Mouse (Mus musculus): Measurements from ENCODE around the gene Ccdc177. TPM values are rescaled to one million over a fixed set of nuclear protein-coding genes. Genes with fewer than 3 reads are reported as not detected.

Gene Ccdc177
- polyA plus RNA-seq, 1 experiment: not detected

- Histone ChIP-seq H3K4me1 (ENCODE audit: control insufficient read depth, insufficient read depth, low read length) (no peaks in the 10 kb centered on the region), H3K27ac (ENCODE audit: insufficient read depth, low read depth, low read length) (no peak overlapping the region), H3K4me3 (ENCODE audit: insufficient read depth, low read length) (no peak overlapping the region)
- TF ChIP-seq CTCF (IDR thresholded peaks at IDR 0.05; ENCODE audit: low read depth, low read length): no peak
- TF ChIP-seq POLR2A (IDR thresholded peaks at IDR 0.05; ENCODE audit: borderline replicate concordance, low read depth, low read length): no peak
Measured at GRCm38 (mm10) chr12:80744614-80745013, 15.9 kb downstream of the Ccdc177 start.

DNA sequence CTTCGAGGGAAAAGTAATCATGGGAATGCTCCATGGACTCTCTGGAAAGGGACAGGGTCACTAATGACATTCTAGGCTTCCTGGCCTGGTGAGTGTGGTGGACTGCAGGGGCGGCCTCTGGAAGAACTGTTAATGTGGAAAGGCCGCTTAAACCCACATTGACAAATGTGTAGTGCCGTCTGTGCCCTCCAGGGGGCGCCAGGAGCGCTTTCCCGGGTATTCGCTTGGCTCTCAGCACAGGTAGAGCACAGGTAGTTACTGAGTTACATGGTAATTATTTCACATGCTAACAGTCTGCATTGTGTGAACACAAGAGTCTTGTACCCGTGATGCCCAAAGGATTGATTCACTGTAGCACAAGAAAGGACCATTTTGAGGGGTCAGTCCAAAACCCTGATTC is 21.0 kb downstream of the Ccdc177 start:
- H3K4me3 ChIP-seq (ENCODE audit: insufficient read depth, low read length): no peak overlapping the region
- TF ChIP-seq CTCF (IDR thresholded peaks at IDR 0.05; ENCODE audit: low read depth, low read length) (peak; percentile 72), POLR2A (IDR thresholded peaks at IDR 0.05; ENCODE audit: borderline replicate concordance, low read depth, low read length) (no peak)
- no peaks in the 10 kb centered on the region for H3K4me1 ChIP-seq (ENCODE audit: control insufficient read depth, insufficient read depth, low read length)
- H3K27ac ChIP-seq (ENCODE audit: insufficient read depth, low read depth, low read length): no peak overlapping the region

DNA sequence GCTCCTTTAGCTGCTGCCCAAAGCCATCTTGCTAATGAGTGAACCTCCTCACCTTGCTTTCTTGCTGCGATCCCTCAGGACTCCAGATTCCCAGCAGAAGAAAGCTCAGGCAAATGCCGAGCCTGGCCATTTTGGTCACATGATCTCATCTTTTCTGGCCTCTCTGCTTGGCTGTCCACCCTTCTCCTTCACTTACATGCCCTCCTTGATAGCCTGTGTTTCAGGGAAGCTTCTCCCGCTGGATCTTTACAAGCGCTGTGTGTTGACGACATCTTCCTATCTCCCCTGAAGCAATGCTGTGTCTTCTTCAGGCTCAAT is 23.2 kb downstream of the Ccdc177 start:
- H3K4me3 ChIP-seq (ENCODE audit: insufficient read depth, low read length): no peak overlapping the region
- no peaks in the 10 kb centered on the region for H3K4me1 ChIP-seq (ENCODE audit: control insufficient read depth, insufficient read depth, low read length)
- H3K27ac ChIP-seq (ENCODE audit: insufficient read depth, low read depth, low read length): no peak overlapping the region
- no peak for TF ChIP-seq POLR2A (IDR thresholded peaks at IDR 0.05; ENCODE audit: borderline replicate concordance, low read depth, low read length)

DNA sequence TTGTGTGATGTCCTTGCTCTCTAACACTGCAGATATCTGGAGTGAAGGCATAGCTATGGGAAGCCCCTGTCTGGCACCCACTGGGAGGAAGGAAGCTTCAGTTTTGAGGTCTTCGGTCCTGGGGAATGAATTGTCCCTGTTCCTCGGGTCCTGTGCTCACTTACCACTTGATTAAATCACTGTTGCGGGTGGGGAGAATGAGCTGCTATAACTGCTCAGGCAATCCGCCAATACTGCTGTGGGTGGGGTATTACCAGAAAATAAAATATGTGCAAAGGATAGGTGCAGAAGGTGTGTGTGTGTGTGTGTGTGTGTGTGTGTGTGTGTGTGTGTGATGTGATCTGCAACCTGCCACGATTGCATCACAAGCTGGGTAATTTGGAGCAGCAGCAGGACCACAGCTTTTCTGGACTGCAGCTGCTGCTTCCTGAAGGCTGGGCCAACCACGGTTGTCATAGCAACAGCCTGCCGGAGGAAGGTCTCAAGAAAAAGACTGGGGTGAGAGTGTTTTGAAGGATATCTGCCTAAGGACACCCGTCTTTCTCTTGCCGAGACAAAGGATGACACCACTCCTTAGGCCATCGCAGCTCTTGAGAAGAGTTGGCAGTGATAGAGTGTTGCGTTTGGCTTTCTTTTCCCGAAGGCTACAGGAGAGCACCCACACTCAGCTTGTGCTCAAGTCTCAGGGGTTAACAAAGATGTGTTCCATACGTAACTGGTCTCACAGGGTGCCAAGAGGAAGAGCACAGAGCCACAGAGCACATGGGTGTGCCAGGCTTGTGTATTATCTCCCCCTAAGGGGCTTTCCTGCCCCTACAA is 23.8 kb downstream of the Ccdc177 start:
- Histone ChIP-seq H3K27ac (ENCODE audit: insufficient read depth, low read depth, low read length) (no peak overlapping the region), H3K4me1 (ENCODE audit: control insufficient read depth, insufficient read depth, low read length) (no peaks in the 10 kb centered on the region), H3K4me3 (ENCODE audit: insufficient read depth, low read length) (no peak overlapping the region)
- TF ChIP-seq CTCF (IDR thresholded peaks at IDR 0.05; ENCODE audit: low read depth, low read length) (no peak), POLR2A (IDR thresholded peaks at IDR 0.05; ENCODE audit: borderline replicate concordance, low read depth, low read length) (no peak)

DNA sequence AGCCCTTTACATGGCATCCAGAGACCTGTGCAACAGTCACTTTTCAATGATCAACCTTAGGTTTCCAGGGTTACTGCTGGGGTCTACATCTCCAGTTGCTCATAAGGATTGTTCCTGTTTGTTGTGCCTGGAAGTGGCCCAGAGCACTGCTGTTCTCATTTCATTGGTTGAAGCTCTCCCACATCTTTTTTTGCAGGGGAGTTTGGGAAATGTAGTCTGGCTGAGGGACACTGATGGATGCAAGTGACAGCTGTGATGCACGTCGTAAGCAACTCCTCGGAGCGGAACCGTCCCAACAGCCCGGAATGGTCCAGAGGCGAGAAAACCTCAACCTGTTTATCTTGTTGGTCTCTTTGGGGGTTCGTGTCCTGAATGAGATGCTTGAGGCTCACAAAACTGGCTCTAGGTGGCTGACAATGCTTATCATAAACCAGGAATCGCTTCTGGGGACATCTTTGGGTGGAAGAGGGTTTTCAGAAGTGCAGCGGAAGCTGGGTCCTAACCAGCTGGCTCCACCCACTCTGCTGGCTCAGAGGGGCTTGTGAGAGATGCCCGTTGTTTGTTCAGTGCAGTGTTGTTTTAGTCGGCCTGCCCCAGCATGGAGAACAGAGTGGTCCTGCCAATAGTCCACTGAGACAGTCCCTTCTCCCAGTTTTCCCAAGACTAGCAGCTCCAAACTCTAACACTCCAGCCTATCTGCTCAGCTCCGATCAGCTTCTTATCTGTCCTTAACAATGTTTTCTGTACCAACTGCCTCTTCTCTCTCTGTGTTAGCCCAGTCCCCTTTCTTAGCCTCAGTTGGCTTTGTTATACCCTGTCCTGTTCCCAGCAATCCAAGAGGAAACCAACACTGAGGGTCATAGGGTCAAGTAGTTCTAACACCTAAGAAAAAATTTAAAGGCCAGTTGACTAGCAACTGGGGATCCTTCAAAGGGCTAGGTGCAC is 25.7 kb downstream of the Ccdc177 start:
- no peak for TF ChIP-seq CTCF (IDR thresholded peaks at IDR 0.05; ENCODE audit: low read depth, low read length)
- TF ChIP-seq POLR2A (IDR thresholded peaks at IDR 0.05; ENCODE audit: borderline replicate concordance, low read depth, low read length): no peak
- H3K27ac ChIP-seq (ENCODE audit: insufficient read depth, low read depth, low read length): no peak overlapping the region
- H3K4me1 ChIP-seq (ENCODE audit: control insufficient read depth, insufficient read depth, low read length): peaks cover 4% of the 10 kb centered on the region; the same call in 1 of the 2 replicates
- no peak overlapping the region for H3K4me3 ChIP-seq (ENCODE audit: insufficient read depth, low read length)

DNA sequence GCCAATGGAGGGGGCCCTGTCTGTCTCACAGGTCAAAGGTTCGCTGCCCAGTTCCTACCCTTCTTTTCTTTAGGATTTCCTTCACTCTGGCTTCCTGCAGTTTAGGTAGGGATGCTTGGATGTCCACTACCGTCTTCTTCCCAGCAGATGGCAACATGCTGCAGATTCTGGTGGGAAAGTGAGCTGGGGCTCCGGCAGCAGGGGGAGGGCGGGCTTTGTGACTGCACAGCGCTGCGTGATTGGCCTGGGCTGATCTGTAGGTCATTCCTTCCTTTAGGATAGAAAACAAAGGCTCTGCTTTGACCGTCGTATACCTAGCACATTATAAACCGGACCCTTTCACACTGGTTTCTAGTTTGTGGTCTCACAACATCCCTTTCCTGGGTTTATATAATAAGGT is 29.9 kb downstream of the Ccdc177 start:
- Histone ChIP-seq H3K27ac (ENCODE audit: insufficient read depth, low read depth, low read length) (no peak overlapping the region), H3K4me3 (ENCODE audit: insufficient read depth, low read length) (no peak overlapping the region), H3K4me1 (ENCODE audit: control insufficient read depth, insufficient read depth, low read length) (peaks cover 10% of the 10 kb centered on the region)
- TF ChIP-seq CTCF (IDR thresholded peaks at IDR 0.05; ENCODE audit: low read depth, low read length) (no peak), POLR2A (IDR thresholded peaks at IDR 0.05; ENCODE audit: borderline replicate concordance, low read depth, low read length) (no peak)

GRCm38 (mm10) chr12:80729758-80730530 is 30.5 kb downstream of the Ccdc177 start:
- Histone ChIP-seq H3K4me3 (ENCODE audit: insufficient read depth, low read length) (no peak overlapping the region), H3K4me1 (ENCODE audit: control insufficient read depth, insufficient read depth, low read length) (peaks cover 10% of the 10 kb centered on the region), H3K27ac (ENCODE audit: insufficient read depth, low read depth, low read length) (no peak overlapping the region)
- no peak for TF ChIP-seq POLR2A (IDR thresholded peaks at IDR 0.05; ENCODE audit: borderline replicate concordance, low read depth, low read length)
- no peak for TF ChIP-seq CTCF (IDR thresholded peaks at IDR 0.05; ENCODE audit: low read depth, low read length)

GRCm38 (mm10) chr12:80728814-80729213 is 31.7 kb downstream of the Ccdc177 start:
- TF ChIP-seq CTCF (IDR thresholded peaks at IDR 0.05; ENCODE audit: low read depth, low read length): no peak
- TF ChIP-seq POLR2A (IDR thresholded peaks at IDR 0.05; ENCODE audit: borderline replicate concordance, low read depth, low read length): no peak
- Histone ChIP-seq H3K27ac (ENCODE audit: insufficient read depth, low read depth, low read length) (no peak overlapping the region), H3K4me1 (ENCODE audit: control insufficient read depth, insufficient read depth, low read length) (peaks cover 10% of the 10 kb centered on the region), H3K4me3 (ENCODE audit: insufficient read depth, low read length) (no peak overlapping the region)

- TF ChIP-seq POLR2A (IDR thresholded peaks at IDR 0.05; ENCODE audit: borderline replicate concordance, low read depth, low read length) (no peak), CTCF (IDR thresholded peaks at IDR 0.05; ENCODE audit: low read depth, low read length) (no peak)
- Histone ChIP-seq H3K27ac (ENCODE audit: insufficient read depth, low read depth, low read length) (no peak overlapping the region), H3K4me1 (ENCODE audit: control insufficient read depth, insufficient read depth, low read length) (peaks cover 10% of the 10 kb centered on the region), H3K4me3 (ENCODE audit: insufficient read depth, low read length) (no peak overlapping the region)
Measured at GRCm38 (mm10) chr12:80728207-80728606, 32.3 kb downstream of the Ccdc177 start.
